8 mouse cellular contexts compared by ENCODE assay signal in the genomic region with DNA sequence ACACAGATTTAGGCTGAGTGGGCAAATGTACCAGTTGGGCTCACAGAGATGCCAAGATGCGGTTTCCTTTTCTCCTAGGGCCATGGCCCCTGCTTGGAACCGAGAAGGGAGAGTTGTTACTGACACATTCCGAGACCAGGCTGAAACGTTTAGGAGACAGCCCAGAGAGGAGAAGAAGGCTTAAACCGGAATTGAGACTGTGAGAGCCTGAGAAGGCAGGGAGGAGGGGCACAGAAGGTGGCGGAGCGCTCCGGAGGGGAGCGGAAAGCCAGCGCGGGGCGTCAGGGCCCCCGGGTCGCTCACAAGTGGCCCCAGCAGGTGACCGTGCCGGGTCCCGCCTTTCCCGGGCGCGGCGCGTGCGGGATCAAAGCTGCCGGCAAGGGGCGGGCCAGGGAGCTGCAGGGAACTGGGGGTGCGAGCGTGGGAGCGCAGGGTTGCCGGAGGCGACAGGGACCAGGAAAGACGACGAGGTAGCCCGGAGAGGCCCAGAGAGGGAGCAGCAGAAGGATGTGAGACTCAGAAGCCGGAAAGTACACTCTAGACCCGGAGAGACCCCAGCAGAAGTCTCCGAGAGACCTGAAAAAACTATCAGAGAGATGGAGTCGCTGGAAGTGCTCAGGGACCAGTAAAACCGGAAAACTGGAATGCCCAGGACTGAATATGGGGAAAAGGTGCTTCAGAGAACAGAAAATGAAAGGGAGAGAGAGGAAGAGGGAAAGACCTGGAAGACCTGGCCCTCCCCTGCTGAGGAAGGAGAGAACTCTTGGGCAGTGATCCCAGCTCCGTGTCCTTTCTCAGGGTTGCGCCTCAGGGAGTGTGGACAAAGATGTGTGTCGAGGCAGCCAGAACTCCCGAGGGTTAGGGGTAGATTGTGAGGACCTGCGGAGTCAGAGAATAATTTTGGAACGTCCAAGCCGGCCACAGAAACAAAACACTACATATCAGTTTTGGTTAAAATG. TPM values are rescaled to one million over a fixed set of nuclear protein-coding genes. Genes with fewer than 3 reads are reported as not detected.
A peak's percentile ranks its signal among the peaks of the same experiment; 100 is the strongest.
DNase-seq lines count a peak whose midpoint lies in the region; TF ChIP-seq lines count a peak whose summit lies in the region.

No protein-coding gene starts in this region.

- no peaks in the 10 kb centered on the region for H3K9me3 ChIP-seq in E14TG2a.4 (ENCODE audit: low read length)

- no peak for TF ChIP-seq CTCF in E14TG2a.4 (conservative IDR thresholded peaks at IDR 0.05; ENCODE audit: low read length)
- TF ChIP-seq CTCF in embryonic fibroblast, embryonic 13.5 days (IDR thresholded peaks at IDR 0.05; ENCODE audit: borderline replicate concordance, insufficient read depth, low read length) = no peak

- peaks cover 93% of the 10 kb centered on the region for H3K27me3 ChIP-seq in E14TG2a.4 (ENCODE audit: insufficient read depth, low read length)

- H3K4me1 ChIP-seq in E14TG2a.4 (replicated peaks; ENCODE audit: low read depth, low read length) = peaks cover 48% of the 10 kb centered on the region
- H3K4me1 ChIP-seq in embryonic fibroblast, embryonic 13.5 days (ENCODE audit: control insufficient read depth, insufficient read depth, low read length) = no peaks in the 10 kb centered on the region

- TF ChIP-seq POLR2A in embryonic fibroblast, embryonic 13.5 days (IDR thresholded peaks at IDR 0.05; ENCODE audit: low read depth, low read length) = no peak; the same call in 1 of the 2 replicates

- H3K27ac ChIP-seq in embryonic fibroblast, embryonic 13.5 days (ENCODE audit: insufficient read depth, low read length) = 0 out of 2 replicates have a peak overlapping the region, but pooled peaks have one; percentile 16

- peak; percentile 69 for DNase-seq in adrenal gland, postnatal 25 days
- DNase-seq in heart, postnatal 14 days = peak; percentile 63 to 70
- peak; percentile 53 to 69 for DNase-seq in layer of hippocampus, postnatal 10 days (ENCODE audit: low spot score in 2 of 2)
- DNase-seq in lung, postnatal 4 days = peak; percentile 78 to 81
- DNase-seq in right cerebral cortex, adult 2 months (ENCODE audit: low spot score in 2 of 2) = peak; percentile 50 to 63
- DNase-seq in yolk sac, embryonic 10.5 days (ENCODE audit: low spot score) = peak; percentile 63

- intact Hi-C loops in heart, postnatal 14 days (cut with DNase I) = loop anchor here (1.0 kb wide), 1 partner anchor 18 kb away; no protein-coding TSS in a partner anchor

- H3K4me3 ChIP-seq in E14TG2a.4 (replicated peaks; ENCODE audit: low read length) = peak overlapping the region; percentile 86
- peak overlapping the region; percentile 64 for H3K4me3 ChIP-seq in embryonic fibroblast, embryonic 13.5 days (ENCODE audit: insufficient read depth, low read length)

- H3K36me3 ChIP-seq in E14TG2a.4 (ENCODE audit: insufficient read depth, low read length) = no peaks in the 10 kb centered on the region

RNA-seq across cellular contexts. Expression of a gene that starts 2.2 kb away (rescaled TPM):
- total RNA-seq in adrenal gland, postnatal 25 days (2021) = not detected in 2 replicates
- not detected in 2 replicates for polyA plus RNA-seq in embryonic fibroblast, embryonic 13.5 days (2011; ENCODE audit: insufficient read length, low read depth, missing spikeins)
- total RNA-seq in heart, postnatal 14 days (2021) = under 1 TPM; 0.14 to 0.32 TPM
- total RNA-seq in layer of hippocampus, postnatal 10 days (2021) = under 1 TPM; 0.54 to 0.96 TPM

RNA-seq across cellular contexts. Expression of a gene that starts 4.4 kb away (rescaled TPM):
- total RNA-seq in adrenal gland, postnatal 25 days (2021) = 1.2 and 1.6 TPM in 2 replicates
- polyA plus RNA-seq in embryonic fibroblast, embryonic 13.5 days (2011; ENCODE audit: insufficient read length, low read depth, missing spikeins) = 0.88 and 1.1 TPM in 2 replicates
- under 1 TPM; 0.33 to 0.44 TPM for total RNA-seq in heart, postnatal 14 days (2021)
- under 1 TPM; 0.59 to 0.89 TPM for total RNA-seq in layer of hippocampus, postnatal 10 days (2021)

RNA-seq across cellular contexts. Expression of a gene that starts 7.7 kb away (rescaled TPM):
- total RNA-seq in adrenal gland, postnatal 25 days (2021) = 0.64 and 2.8 TPM in 2 replicates
- 0.27 TPM in 1 of 2 replicates, not detected in the other for polyA plus RNA-seq in embryonic fibroblast, embryonic 13.5 days (2011; ENCODE audit: insufficient read length, low read depth, missing spikeins)
- total RNA-seq in heart, postnatal 14 days (2021) = not detected
- 1 to 10 TPM; 5.8 to 6.6 TPM for total RNA-seq in layer of hippocampus, postnatal 10 days (2021)

RNA-seq across cellular contexts. Expression of a gene that starts 23.0 kb away (rescaled TPM):
- 66.5 and 84.7 TPM in 2 replicates for total RNA-seq in adrenal gland, postnatal 25 days (2021)
- polyA plus RNA-seq in embryonic fibroblast, embryonic 13.5 days (2011; ENCODE audit: insufficient read length, low read depth, missing spikeins) = 23.1 and 30.9 TPM in 2 replicates
- 100 to 1,000 TPM; 100 to 103 TPM for total RNA-seq in heart, postnatal 14 days (2021)
- total RNA-seq in layer of hippocampus, postnatal 10 days (2021) = 10 to 100 TPM; 54.4 to 67.2 TPM

RNA-seq across cellular contexts. Expression of a gene that starts 29.7 kb away (rescaled TPM):
- 143 and 163 TPM in 2 replicates for total RNA-seq in adrenal gland, postnatal 25 days (2021)
- 51.1 and 58.3 TPM in 2 replicates for polyA plus RNA-seq in embryonic fibroblast, embryonic 13.5 days (2011; ENCODE audit: insufficient read length, low read depth, missing spikeins)
- total RNA-seq in heart, postnatal 14 days (2021) = 10 to 100 TPM; 68.8 to 72.6 TPM
- 1,000 to 10,000 TPM in 1 of 2 experiments, 100 to 1,000 TPM in 1; 909 to 1,029 TPM for total RNA-seq in layer of hippocampus, postnatal 10 days (2021)

Comparison
In these comparisons a context has a peak if more than half of its experiments do, and no peak if none do; other contexts are left out.
1. Peak in every context shown above with its lines: DNase-seq, H3K4me3 ChIP-seq and H3K27ac ChIP-seq.